In the genomic region with DNA sequence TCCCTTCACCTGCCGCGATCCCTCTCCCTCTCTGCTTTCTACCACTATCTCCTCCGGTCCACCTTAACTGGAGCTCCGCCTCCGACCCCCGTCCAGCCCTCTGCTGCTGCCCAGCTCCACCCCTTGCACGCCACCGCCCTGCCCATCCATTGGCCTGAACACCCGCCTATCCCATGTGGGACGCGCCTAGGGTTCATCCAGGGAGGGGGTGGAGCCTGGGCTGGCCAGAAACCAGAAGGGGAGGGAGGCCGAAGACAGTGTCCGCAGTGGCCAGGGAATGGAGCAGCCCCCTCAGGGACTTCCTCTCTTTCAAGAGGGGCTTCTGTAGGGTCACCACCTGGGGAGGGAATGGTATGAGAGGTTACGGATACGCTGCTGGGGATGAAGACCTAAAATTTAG, we compare ENCODE assay signal across 1 mouse cellular context.
TF ChIP-seq lines count a peak whose summit lies in the region.

No protein-coding gene starts in this region.

TF ChIP-seq in C2C12, 6 proteins besides CTCF, POLR2A, EP300 and RAD21:
- no peak for TF ChIP-seq MAX (IDR thresholded peaks at IDR 0.05)
